13 mouse cellular contexts compared by ENCODE assay signal in the genomic region with DNA sequence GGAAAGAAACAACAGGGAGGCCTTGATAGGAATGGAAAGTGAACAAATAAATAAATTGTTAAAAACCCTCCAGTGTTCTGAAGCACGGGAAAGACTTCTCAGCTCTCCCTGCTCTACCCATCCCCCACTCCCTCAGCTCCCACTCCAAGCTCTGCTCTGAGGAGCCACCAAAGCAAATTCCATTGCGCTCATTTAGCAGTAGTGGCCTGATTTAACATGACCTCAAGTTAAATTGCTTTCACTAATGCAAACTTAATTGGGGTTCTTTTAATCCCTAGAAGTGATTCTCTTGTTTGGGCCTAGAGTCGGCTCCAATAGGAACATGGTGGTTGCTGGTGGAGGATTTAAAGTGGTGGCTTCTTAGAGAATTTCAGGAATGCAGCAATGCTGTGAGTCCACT.
DNase-seq lines count a peak whose midpoint lies in the region; ATAC-seq and TF ChIP-seq lines count a peak whose summit lies in the region.
"Had no signal": no experiment of that assay in that cellular context is flagged by ENCODE, and none has a peak within 500 bp of the region (broad histone marks: within the 10 kb centered on the region; RNA-seq: fewer than 3 reads in every experiment).

No protein-coding gene starts in this region.

- H3K9me3 ChIP-seq in heart, embryonic 10.5 days: no peaks in the 10 kb centered on the region
- no peaks in the 10 kb centered on the region for H3K9me3 ChIP-seq in forebrain, embryonic 11.5 days (ENCODE audit: control insufficient read depth, low read length)
- H3K9me3 ChIP-seq: liver, embryonic 15.5 days; neural tube, embryonic 12.5 days had no signal

- TF ChIP-seq CTCF in liver, adult 2 months (IDR thresholded peaks at IDR 0.05; ENCODE audit: low read depth, low read length): no peak
- TF ChIP-seq CTCF in Patski (IDR thresholded peaks at IDR 0.05): no peak

- H3K9ac ChIP-seq in liver, adult 2 months (ENCODE audit: low read depth, low read length): no peak overlapping the region
- H3K9ac ChIP-seq in forebrain, embryonic 11.5 days (ENCODE audit: low read length): no peak overlapping the region
- H3K9ac ChIP-seq: liver, embryonic 15.5 days; neural tube, embryonic 12.5 days had no signal

- no peak for TF ChIP-seq POLR2A in liver, adult 2 months (IDR thresholded peaks at IDR 0.05; ENCODE audit: extremely low read depth, insufficient read depth, low read length)

- DNase-seq in heart, embryonic 10.5 days (ENCODE audit: low spot score): no peak
- no peak for DNase-seq in heart, adult 11 months
- peak; percentile 18 for DNase-seq in liver, adult 2 months (ENCODE audit: extremely low read depth, low read depth, low spot score)
- DNase-seq in liver (no peak), Patski (ENCODE audit: low read depth, low spot score) (no peak)
- DNase-seq in forebrain, embryonic 11.5 days (ENCODE audit: low spot score): peak; percentile 64
- no peak for DNase-seq in thymus, postnatal 0 days (ENCODE audit: low spot score)
- DNase-seq in left cerebral cortex, adult 11 months (ENCODE audit: low spot score): no peak
- DNase-seq: adrenal gland, postnatal 14 days; right cerebral cortex, adult 18-20 months; thymus, adult 2 months had no signal

- H3K79me2 ChIP-seq in liver, adult 2 months (ENCODE audit: control insufficient read depth, insufficient read depth, low read length): no peaks in the 10 kb centered on the region

- no peak overlapping the region for H3K4me3 ChIP-seq in heart, embryonic 10.5 days
- H3K4me3 ChIP-seq in liver, adult 2 months (ENCODE audit: insufficient read depth, low read depth, low read length): no peak overlapping the region
- no peak overlapping the region for H3K4me3 ChIP-seq in forebrain, embryonic 11.5 days (ENCODE audit: low read depth, low read length)
- H3K4me3 ChIP-seq: liver, embryonic 15.5 days; neural tube, embryonic 12.5 days had no signal

- POLR2A ChIA-PET in Patski (lab: Charles Lee): interaction anchor here (1.3 kb wide), 1 partner anchor 132 kb away, joined by 3 read pairs; no protein-coding TSS in a partner anchor

- 0 out of 2 replicates have a peak, but pooled peaks cover 7% of the 10 kb centered on the region for H3K4me1 ChIP-seq in heart, embryonic 10.5 days
- H3K4me1 ChIP-seq in liver, adult 2 months (ENCODE audit: control insufficient read depth, insufficient read depth, low read length): peaks cover 3% of the 10 kb centered on the region; the same call in 1 of the 2 replicates
- H3K4me1 ChIP-seq in forebrain, embryonic 11.5 days (replicated peaks; ENCODE audit: control insufficient read depth, insufficient read depth, low read length): peaks cover 4% of the 10 kb centered on the region; the same call in 1 of the 2 replicates
- H3K4me1 ChIP-seq: liver, embryonic 15.5 days; neural tube, embryonic 12.5 days had no signal

- peak; percentile 74 for ATAC-seq in Patski
- ATAC-seq in forebrain, embryonic 11.5 days (replicated peaks; ENCODE audit: low FRiP score): peak; percentile 83

- in situ Hi-C loops in Patski (cut with MboI; ENCODE audit: low pct_unique_long_range_greater_than_20kb): no loop called here

- no peaks in the 10 kb centered on the region for H3K27me3 ChIP-seq in heart, embryonic 10.5 days (ENCODE audit: insufficient read depth, poor library complexity, severe bottlenecking)
- H3K27me3 ChIP-seq in liver, adult 2 months (ENCODE audit: control insufficient read depth, insufficient read depth, low read length): no peaks in the 10 kb centered on the region
- no peaks in the 10 kb centered on the region for H3K27me3 ChIP-seq in Patski
- no peaks in the 10 kb centered on the region for H3K27me3 ChIP-seq in forebrain, embryonic 11.5 days (ENCODE audit: control insufficient read depth, insufficient read depth, low read length)
- H3K27me3 ChIP-seq: liver, embryonic 15.5 days; neural tube, embryonic 12.5 days had no signal

- H3K4me2 ChIP-seq in forebrain, embryonic 11.5 days (ENCODE audit: low read depth, low read length, severe bottlenecking): no peak overlapping the region
- H3K4me2 ChIP-seq: liver, embryonic 15.5 days; neural tube, embryonic 12.5 days had no signal

- peak overlapping the region; percentile 32; the same call in 1 of the 2 replicates for H3K27ac ChIP-seq in heart, embryonic 10.5 days
- no peak overlapping the region for H3K27ac ChIP-seq in liver, adult 2 months (replicated peaks; ENCODE audit: insufficient read depth, low read depth, low read length)
- 0 out of 2 replicates have a peak overlapping the region, but pooled peaks have one; percentile 37 for H3K27ac ChIP-seq in forebrain, embryonic 11.5 days (ENCODE audit: low read depth, low read length)
- H3K27ac ChIP-seq: liver, embryonic 15.5 days; neural tube, embryonic 12.5 days had no signal

- no peaks in the 10 kb centered on the region for H3K36me3 ChIP-seq in heart, embryonic 10.5 days
- no peaks in the 10 kb centered on the region for H3K36me3 ChIP-seq in liver, adult 2 months (ENCODE audit: control insufficient read depth, insufficient read depth, low read length)
- no peaks in the 10 kb centered on the region for H3K36me3 ChIP-seq in forebrain, embryonic 11.5 days (ENCODE audit: control insufficient read depth, insufficient read depth, low read length)
- H3K36me3 ChIP-seq: liver, embryonic 15.5 days; neural tube, embryonic 12.5 days had no signal

- WGBS in heart, embryonic 10.5 days: 35% methylated on average over 3 of the region's 3 CpGs
- WGBS in liver, adult 2 months: 82% methylated on average over 3 of the region's 3 CpGs
- 10% methylated on average over 3 of the region's 3 CpGs for WGBS in forebrain, embryonic 11.5 days

- CTCF ChIA-PET in Patski (lab: Charles Lee): interaction anchor here (0.8 to 2.2 kb wide), 5 partner anchors 9 to 132 kb away, joined by 3 to 8 read pairs (median 3); no protein-coding TSS in a partner anchor

Comparison
In these comparisons a context has a peak if more than half of its experiments do, and no peak if none do; other contexts are left out.
1. DNase-seq: peak in liver, adult 2 months (single experiment) and forebrain, embryonic 11.5 days (single experiment); none in heart, embryonic 10.5 days (single experiment), heart, adult 11 months (single experiment), liver (single experiment), Patski (single experiment), thymus, postnatal 0 days (single experiment) and left cerebral cortex, adult 11 months (single experiment).